Mouse (Mus musculus) adrenal gland, postnatal 10 days (tissue): ENCODE results near the gene Klhl5. TPM values are rescaled to one million over a fixed set of nuclear protein-coding genes. Genes with fewer than 3 reads are reported as not detected.

Experiments
- DNase-seq: peaks from one replicate; pipeline ENCODE4 v3.0.0; 2021; ENCODE audit warnings: mixed read lengths
- total RNA-seq, 2 experiments: library from RNA; stranded (reverse); gene quantifications; 2 replicates each; pipeline ENCODE4 v1.2.3; 2021

Gene Klhl5
- total RNA-seq, 2 experiments from 2014 or later: 46.9 to 56.9 TPM

DNA sequence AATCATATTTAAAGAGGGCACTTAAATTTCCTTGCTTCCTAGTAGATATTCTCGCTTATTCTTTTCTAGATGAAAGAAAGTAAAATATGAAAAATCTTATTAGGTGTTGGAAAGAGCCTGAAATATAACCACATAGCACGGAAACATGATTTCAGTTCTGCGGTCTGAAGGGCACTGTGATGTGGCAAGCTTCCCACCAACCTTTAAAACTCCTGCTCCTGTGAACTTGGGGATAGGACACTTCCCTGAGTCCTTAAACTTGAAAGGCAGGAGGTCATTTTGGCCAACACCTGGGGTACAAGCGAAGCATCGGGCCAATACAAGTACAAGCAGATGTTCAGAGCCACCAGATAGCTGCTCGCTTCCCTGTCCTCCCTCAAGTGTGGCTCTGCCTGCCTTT, 42.4 kb downstream of the Klhl5 start:
- DNase-seq: no peak

DNA sequence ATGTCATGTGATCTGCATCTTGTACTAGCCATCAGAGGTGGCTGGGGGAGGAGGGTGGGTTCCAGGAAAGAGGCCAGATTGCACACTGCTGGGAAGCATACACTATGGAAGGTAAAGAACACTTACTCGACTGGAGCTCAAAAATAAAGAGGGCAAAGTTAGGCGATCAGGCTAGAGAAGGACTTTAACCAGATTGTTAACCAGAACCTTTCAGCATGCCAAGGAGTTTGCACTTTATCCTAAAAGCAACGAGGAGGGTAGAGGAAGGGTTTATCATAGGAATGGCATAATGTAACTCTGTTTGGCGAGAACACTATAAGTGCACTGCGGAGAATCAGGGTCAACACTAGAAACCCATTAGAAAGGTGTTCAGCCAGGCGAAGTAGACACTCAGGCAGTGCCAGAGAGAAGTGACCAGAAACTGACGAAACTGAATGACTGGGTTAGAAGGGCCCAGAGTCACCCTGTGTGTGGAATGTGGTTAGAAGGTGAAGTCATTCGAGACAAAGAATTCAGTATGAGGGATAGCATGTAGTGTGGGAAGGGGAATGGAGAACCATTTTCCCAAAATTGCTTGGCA, 43.1 kb downstream of the Klhl5 start:
- DNase-seq: no peak

GRCm38 (mm10) chr5:65151276-65151675, 43.9 kb downstream of the Klhl5 start:
- DNase-seq: no peak

DNA sequence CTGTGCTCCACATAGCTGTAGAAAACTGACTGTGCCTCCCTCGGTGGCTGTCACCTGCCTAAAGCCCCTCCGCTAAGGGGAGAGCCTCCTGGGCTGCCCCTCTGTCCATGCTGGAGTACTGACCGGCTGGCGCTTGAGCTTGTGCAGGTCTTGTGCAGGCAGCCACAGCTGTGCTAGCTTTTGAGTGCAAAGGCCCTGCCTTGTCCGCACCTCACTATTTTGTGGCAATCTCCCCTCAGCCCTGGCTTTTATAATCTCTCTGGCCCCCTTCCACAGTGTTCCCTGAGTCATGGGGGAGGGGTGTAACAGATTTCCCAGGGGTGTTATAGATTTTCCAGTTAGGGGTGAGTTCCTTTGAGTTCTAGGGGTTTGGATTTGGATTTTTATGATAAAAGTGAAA, 44.4 kb downstream of the Klhl5 start:
- DNase-seq: no peak

DNA sequence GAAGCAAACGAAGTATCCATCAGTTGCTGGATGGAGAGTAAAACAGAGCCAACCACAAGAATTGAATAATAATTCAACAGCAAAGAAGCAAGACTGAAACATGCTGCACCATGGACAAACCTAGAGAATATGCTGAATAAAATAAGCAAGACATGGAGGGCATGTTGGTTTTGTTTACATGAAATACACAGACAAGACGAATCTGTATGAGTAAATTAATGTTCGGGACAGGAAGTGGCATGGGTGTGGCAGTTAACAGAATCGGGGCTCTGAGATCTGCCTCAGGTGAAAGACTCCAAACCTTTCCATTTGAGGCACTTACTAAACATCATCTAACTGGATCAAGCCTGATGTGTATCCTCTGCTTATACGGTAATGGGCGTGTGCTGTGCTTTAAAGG, 46.9 kb downstream of the Klhl5 start:
- DNase-seq: no peak

DNA sequence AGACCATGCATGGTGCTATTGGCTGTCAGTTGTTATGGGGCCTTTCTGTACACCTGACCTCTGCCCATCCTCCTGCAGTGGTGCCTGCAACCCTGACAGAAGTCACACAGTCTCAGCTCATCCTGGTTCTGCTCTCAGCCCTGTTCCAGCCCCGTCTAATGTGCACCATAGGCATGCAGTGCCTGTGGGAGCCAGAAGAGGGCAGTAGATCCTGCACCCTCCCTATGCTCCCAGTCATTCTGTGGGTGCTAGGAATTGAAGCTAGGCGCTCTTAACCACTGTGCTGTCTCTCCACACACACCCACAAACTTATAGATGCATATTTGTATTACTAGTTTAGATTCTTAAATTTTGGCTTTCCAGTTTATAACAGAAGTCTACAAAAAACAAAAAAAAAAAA, 49.5 kb downstream of the Klhl5 start:
- peak; percentile 57 for DNase-seq

DNA sequence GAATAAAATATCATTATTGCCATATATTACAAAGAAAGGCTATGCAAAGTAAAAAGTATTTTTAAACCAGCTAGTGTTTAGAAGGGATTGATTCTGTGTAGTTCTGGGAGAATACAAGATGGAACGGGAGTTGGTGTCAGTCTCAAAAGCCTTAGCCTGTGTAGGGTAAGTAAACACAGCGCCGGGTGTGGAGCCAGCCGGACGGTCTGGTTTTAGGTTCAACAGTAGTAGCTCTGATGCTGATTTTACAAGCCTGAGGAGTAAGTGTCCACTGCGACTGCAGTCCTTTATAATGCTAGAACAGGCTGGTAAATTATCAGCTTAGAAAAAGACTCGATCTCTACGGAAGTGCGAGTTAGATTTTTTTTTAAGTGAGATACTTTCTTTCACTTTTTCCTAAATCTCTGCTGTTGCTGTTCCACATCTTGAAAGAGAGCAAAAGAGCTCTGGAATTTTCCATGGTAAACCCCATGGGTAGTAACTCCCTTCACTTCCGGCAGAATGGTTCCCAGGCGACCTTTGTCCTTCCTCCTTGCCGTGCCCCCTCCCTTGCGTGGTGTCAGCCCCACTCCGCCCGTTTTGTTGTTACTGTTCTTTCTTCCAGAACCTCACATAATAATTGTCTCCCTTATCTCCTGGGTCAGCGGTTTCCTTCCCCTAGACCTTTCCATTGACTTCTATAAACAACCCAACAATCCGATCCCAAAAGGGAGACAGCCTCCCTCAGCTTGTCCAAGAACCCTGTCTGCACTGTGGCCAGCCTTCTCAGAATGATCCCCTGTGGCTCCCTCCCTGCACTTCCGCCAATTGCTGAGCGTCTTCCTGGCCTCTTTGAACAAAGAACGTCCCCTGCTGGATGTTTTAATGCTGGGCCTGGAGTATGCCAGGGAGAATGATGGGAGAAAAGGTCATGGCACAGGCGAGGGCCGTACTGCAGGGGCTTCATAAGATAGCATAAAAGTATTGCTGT, 50.4 kb downstream of the Klhl5 start:
- peak; percentile 65 for DNase-seq

GRCm38 (mm10) chr5:65158696-65159305, 51.5 kb downstream of the Klhl5 start:
- DNase-seq: no peak

GRCm38 (mm10) chr5:65163001-65163400, 55.7 kb downstream of the Klhl5 start:
- no peak for DNase-seq

DNA sequence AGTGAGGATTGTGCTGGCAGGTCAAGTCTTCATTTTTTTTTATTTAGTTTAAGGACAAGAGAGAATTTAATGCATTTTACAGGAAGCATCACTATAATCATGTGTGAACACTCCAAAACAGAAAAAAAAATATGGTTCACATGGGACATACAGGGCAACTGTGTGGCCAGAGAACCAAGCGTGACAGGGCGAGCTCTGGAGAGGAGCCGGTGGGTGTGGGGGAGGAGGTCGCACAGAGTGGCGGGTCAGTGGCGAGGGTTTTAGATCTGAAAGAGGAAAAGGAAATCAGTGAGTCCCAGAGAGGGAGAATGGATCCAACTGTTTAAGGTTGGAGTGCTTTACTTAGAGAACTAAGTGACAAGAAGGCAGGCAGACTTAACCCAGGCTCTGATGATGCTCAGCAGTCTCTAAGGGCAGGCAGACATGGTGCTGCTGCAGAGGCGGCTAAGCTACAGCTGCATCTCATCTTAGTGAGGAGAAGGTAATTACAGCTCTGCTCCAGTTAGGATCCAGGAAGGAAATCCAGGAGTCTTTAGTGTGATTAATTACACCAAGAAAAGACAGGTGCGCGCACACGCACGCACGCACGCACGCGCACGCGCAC, 56.3 kb downstream of the Klhl5 start:
- DNase-seq: no peak

DNA sequence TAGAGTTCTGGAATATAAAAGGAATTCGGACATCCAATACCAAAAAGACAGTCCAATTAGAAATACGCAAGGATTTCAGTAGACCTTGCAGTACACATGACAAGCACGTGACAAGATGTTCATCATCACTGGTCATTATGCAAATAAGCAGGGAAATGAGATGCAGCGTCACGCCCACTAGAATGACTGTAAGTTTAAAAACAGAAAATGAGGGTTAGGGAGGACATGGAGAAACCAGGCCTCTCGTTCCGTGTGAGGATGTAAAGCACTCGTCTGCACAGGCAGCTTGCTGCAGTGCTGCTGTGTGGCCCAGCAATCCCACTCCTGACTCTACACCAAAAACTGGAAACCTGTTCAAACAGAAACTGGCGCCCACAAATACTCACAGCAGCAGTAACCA, 62.9 kb downstream of the Klhl5 start:
- no peak for DNase-seq

GRCm38 (mm10) chr5:65175035-65175917, 67.9 kb downstream of the Klhl5 start:
- DNase-seq: peak; percentile 35

DNA sequence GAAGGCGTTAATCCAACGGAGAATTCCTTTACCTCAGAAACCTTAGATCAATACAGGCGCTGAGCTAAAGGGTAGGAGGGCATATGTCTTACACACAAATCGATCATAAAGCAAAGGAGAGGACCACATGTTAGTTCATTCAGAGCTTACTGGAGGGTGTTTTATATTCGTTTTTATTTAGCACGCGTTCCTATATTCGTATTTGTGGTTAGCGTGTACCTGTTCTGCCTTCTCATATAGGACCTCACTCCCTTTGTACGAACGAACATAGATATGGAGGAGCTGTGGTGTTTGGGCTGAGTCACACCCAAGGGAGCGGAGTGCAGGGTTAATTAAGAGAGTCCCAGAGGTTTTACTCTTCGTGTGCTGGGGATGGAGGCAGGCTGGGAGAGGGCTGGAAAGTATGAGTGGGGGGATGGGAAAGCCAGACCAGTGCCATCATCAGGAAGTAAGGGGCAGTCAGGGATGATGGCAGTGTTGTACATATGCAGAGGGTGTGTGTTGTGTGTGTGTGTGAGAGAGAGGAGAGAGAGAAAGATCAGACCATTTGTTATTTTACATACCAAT, 68.7 kb downstream of the Klhl5 start:
- no peak for DNase-seq

DNA sequence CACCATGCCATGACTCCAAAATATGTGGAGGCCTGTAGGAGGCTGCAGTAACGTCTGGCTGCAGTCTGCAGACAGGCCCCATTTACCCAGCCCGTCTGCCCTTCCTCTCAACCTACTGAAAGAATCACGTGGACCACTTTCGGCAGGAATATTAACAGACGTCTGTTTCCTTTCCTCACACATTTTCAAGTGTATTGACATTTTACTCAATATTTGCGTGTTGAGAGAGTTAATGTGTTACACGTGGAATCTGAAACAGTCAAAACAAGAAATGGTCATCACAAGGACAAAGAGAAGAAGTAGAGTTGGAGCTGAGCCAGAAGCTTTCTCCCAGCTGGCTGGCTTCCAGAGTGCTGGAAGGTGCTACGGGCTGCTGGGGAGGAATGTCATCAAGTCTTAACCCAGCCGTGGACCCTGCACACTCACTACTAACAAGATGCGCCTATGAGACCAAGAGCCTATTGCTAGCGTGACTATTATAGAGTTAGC, 69.7 kb downstream of the Klhl5 start:
- peak; percentile 70 for DNase-seq

DNA sequence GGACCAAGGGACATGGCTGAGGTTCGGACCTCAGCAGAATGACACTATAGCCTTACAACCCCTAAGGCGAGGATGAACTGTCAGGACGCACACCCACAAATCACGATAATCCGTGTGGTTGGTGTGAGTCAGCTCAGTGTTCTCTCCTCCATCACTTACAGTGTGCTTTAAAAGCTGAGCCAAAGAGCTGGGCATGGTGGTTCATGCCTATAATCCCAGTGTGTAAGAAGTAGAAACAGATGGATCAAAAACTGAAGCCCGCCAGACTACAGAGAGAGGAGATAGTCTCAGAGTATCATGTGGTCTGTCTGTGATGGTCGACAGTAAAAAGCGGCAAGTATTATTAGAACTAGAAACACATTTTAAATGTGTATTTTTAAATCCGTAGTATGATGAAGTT, 71.1 kb downstream of the Klhl5 start:
- DNase-seq: no peak

DNA sequence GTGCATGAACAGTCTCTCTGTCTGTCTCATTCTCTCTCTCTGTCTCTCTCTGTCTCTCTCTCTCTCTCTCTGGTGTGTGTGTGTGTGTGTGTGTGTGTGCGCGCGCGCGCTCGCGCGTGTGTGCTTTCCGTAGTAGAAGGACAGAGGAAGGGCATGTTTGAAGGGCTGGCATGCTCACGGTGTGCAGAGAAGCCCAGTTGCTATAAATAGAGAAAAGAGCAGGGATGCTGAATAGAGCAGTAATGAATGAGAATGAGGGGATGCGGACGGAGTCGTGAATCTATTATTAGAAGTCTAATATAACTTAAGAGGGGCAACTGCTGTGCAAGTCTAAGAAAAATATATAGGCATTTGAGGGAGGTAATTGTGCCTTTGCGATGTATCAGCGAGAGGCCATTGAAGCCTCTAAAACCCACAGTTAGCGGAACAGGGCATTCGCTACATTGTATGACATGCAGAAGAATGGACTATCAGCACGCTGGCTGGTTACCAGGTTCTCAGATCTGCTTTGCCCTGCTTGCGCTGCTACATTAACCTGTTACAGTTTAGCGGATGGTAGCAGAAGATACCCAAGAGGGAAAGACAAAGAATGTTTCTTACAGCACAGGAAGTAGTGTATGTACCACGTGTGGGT, 73.9 kb downstream of the Klhl5 start:
- no peak for DNase-seq

GRCm38 (mm10) chr5:65181794-65182169, 74.4 kb downstream of the Klhl5 start:
- no peak for DNase-seq

DNA sequence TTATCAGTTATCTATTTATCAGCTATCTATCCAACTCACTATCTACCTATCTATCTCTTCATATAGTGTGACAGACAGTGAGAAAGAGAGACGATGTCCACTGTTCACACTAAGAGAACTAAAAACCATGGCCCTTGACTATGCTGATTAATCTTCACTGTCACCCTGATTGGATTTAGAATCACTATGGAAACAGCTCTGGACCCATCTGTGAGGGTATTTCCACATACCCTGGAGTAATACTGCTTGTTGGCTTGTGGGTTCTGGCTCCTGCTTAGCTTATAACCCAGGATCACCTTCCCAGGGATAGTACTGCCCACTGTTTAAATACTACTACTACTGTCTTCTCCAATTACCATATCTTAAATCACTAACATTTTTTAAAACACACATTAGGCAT, 74.9 kb downstream of the Klhl5 start:
- DNase-seq: no peak

DNA sequence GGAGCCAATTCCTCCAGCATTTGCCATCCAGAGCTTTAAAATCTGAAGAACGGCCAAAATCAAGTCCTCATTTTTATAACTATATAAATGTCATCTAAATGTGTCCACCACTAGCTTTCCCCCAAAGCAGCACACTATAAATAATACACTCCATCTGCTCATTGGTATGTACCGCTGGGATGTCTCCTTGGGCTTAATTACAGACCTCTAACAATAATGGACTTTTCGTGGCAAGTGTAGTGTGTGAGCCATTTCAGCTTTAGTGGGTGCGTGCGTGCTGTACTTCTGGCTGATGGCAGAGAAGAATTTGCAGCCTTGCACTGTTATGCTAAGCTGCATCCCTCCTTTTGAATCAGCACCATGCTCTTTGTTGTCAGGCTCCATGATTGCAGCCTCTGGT, 84.3 kb downstream of the Klhl5 start:
- DNase-seq: no peak

DNA sequence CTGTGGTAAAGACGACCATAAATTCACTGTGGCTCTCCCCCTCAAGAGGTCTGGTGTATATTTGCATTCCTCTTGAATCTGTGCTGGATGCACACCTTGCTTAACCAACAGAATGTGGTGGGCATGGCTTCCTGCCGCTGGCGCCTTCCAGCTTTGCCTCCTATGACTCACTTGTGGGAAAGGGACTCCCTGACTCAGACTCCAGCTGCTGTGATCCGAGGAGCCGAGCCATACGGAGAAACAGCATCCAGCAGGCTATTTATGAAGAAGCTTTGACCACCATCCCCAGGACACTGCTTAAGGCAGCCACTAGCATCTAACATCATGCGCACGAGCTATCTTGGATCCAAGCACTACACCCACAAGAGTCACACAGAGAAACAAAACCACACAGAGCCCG, 87.1 kb downstream of the Klhl5 start:
- DNase-seq: no peak
